Mouse (Mus musculus): ENCODE measurements around the gene Zfp771.

Zfp771 gene

GRCm38 (mm10) chr7:127282190-127282589, 38.1 kb downstream of the Zfp771 start:
- in situ Hi-C loops (cut with MboI, MseI): no loop called here

- in situ Hi-C loops (cut with MboI, MseI): no loop called here
Observed at GRCm38 (mm10) chr7:127285154-127285553, 41.1 kb downstream of the Zfp771 start.

- in situ Hi-C loops (cut with MboI, MseI): no loop called here
Observed at GRCm38 (mm10) chr7:127287940-127288339, 43.9 kb downstream of the Zfp771 start.

GRCm38 (mm10) chr7:127289306-127289705, 45.2 kb downstream of the Zfp771 start:
- in situ Hi-C loops (cut with MboI, MseI): no loop called here

GRCm38 (mm10) chr7:127290142-127290541, 46.1 kb downstream of the Zfp771 start:
- in situ Hi-C loops (cut with MboI, MseI): no loop called here

GRCm38 (mm10) chr7:127296098-127296497, 52.0 kb downstream of the Zfp771 start, which contains the start of gene Itgal:
TSS of gene Itgal (plus strand) at chr7:127296260.
- in situ Hi-C loops (cut with MboI, MseI): no loop called here

- in situ Hi-C loops (cut with MboI, MseI): no loop called here
Observed at GRCm38 (mm10) chr7:127296786-127297555, 52.9 kb downstream of the Zfp771 start.

- in situ Hi-C loops (cut with MboI, MseI): no loop called here
Observed at GRCm38 (mm10) chr7:127297586-127298193, 53.6 kb downstream of the Zfp771 start.
